Mouse (Mus musculus) urinary bladder, postnatal 36 days (tissue): ENCODE results near the gene Eif4enif1.
"Not testable (repeated sequence)": the region's sequence is repeated elsewhere in the genome, so short reads cannot be mapped to it uniquely, and the experiment has no call there.

ENCODE experiments used
- DNase-seq, 2 experiments: peaks; one replicate each; pipeline ENCODE4 v3.0.0; 2022; ENCODE audit warnings: low spot score in 2 of 2, mixed read lengths in 1 of 2

The Eif4enif1 gene

DNA sequence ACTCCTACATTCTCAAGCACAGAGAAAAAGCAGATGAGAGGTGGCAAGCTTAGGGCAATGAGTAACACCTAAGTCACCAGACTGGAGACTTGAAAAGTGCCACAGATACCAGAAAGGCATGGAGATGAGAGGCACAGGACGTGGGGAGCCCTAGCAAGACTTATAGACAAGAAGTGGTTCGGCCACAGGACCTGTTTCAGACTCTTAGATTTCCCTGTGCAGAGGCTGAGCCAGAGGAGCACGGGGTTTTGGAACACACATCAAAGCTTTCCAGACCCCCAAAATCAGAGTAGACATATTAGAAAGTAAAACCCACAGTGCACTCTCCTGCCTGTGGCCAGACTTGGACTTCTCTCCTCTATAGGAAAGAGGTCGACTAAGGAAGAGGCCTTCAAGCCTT is 20.9 kb upstream of the Eif4enif1 start:
- DNase-seq = peak; percentile 80 to 88

- DNase-seq = not testable (repeated sequence)
Measured at GRCm38 (mm10) chr11:3181971-3182370, 20.2 kb upstream of the Eif4enif1 start.

- DNase-seq = not testable (repeated sequence)
Measured at GRCm38 (mm10) chr11:3182707-3183106, 19.5 kb upstream of the Eif4enif1 start.

- DNase-seq = no peak
Measured at GRCm38 (mm10) chr11:3193363-3193762, 8.8 kb upstream of the Eif4enif1 start, which contains the start of gene Sfi1. TSS of gene Sfi1 (minus strand) at chr11:3193463.

DNA sequence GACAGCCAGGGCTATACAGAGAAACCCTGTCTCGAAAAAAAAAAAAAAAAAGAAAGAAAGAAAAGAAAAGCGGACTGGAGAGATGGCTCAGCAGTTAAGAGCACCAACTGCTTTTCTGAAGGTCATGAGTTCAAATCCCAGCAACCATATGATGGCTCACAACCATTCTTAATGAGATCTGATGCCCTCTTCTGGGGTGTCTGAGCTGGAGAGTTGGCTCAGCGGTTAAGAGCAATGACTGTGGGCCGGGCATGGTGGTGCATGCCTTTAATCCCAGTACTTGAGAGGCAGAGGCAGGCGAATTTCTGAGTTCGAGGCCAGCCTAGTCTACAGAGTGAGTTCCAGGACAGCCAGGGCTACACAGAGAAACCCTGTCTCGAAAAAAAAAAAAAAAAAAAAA is 1.6 kb upstream of the Eif4enif1 start:
- DNase-seq = not testable (repeated sequence)

- no peak for DNase-seq
Measured at GRCm38 (mm10) chr11:3201326-3202230, 614 bp upstream of the Eif4enif1 start.

GRCm38 (mm10) chr11:3202781-3203441 is 719 bp downstream of the Eif4enif1 start:
- DNase-seq = peak; percentile 42 to 47

GRCm38 (mm10) chr11:3203771-3204170 is 1.6 kb downstream of the Eif4enif1 start:
- no peak for DNase-seq

DNA sequence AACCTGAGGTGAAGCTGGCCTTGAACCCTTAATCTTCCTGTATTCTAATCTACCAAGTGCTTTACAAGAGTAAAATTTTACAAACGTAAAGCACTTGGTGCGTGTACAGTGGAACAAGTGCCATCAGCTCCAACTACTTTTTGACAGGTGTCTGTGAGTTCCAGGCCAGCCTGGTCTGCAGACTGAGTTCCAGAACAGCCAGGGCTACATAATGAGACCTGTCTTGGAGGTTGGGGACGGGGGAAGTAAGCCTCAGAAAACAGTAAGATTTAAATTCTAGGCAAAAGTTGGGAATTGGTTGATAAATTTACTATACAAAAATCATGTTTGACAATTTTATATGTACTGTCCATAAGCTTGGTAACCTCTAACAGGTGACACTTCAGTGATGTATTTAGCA is 3.0 kb downstream of the Eif4enif1 start:
- DNase-seq = no peak

- DNase-seq = no peak
Measured at GRCm38 (mm10) chr11:3206783-3207182, 4.6 kb downstream of the Eif4enif1 start.

GRCm38 (mm10) chr11:3212526-3212925 is 10.3 kb downstream of the Eif4enif1 start:
- DNase-seq = no peak

DNA sequence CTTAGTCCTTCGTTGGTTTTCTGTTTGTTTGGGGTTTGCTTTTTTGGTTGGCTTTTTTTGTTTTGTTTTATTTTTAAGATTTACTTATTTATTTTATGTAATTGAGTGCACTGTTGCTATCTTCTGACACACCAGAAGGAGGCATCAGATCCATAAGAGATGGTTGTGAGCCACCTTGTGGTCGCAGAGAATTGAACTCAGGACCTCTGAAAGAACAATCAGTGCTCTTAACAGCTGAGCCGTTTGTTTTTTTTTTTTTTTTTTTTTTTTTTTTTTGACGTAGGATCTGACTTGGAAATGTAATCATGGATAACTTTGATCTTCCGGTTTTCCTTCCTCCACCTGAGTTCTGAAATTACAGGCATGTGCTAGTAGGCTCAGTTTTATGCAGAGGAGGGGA is 20.9 kb downstream of the Eif4enif1 start:
- no peak for DNase-seq

DNA sequence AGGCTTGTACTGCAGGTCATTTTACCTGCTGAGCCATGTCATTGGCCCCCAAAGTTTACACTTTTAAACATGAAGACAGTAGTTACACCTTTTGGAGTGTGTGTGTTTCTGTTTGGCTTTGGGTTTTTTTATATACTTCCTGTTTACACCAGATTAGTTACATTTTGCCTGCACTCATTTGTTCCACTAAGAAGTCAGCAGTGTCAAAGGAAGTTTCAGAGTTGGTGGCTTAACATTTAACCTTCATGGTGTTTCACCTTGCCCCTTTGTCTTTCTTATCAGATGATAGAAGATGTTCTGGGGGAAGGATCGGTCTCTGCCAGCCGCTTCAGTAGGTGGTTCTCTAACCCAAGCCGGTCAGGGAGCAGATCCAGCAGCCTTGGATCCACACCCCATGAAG is 24.9 kb downstream of the Eif4enif1 start:
- no peak for DNase-seq

- no peak for DNase-seq
Measured at GRCm38 (mm10) chr11:3232248-3232647, 30.1 kb downstream of the Eif4enif1 start.

- DNase-seq = no peak
Measured at GRCm38 (mm10) chr11:3233704-3234103, 31.5 kb downstream of the Eif4enif1 start.

DNA sequence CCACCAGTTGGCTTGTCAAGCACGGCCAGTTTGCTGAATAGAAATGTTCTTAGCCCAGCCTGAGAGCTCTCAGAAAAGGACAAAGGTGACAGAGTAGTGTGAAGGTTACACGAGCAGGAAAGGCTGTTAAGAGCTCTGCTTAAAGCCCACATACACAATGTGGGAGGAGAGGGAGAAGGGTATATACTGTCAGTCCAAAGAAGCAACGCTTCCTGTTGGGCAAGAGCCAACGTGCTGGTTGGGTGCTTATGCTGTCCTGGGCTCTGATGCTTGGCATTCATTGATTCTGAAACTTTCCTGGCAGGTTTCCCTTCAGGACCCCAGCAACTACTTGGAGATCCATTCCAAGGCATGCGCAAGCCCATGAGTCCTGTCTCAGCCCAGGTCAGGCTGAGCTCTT is 33.1 kb downstream of the Eif4enif1 start:
- DNase-seq = no peak

DNA sequence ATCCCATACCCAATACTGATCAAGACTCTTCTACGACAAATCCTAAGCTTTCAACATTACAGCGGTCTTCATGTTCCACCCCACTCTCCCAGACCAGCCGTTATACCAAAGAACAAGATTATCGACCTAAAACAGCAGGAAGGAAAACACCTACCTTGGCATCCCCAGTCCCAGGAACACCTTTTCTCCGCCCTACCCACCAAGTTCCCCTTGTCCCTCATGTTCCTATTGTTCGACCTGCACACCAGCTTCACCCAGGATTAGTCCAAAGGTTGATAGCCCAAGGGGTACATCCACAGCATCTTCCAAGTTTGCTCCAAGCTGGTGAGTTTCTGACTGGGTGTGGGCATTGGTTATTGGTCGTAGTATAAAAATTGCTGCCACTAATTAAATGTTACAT is 40.2 kb downstream of the Eif4enif1 start:
- no peak for DNase-seq

DNA sequence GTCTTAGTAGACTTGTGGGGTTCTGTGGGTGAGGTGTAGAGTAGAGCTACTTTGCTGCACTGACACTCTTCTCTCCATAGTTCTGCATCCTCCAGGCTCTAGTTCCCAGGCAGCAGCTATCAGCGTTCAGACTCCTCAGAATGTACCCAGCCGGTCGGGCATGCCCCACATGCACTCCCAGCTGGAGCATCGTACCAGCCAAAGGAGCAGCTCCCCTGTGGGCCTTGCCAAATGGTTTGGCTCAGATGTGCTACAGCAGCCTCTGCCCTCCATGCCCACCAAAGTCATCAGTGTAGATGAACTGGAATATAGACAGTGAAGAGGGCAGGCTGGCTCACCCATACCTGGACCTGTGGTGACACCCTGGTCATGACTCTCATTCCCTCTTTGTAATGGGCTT is 41.6 kb downstream of the Eif4enif1 start:
- DNase-seq = no peak

DNA sequence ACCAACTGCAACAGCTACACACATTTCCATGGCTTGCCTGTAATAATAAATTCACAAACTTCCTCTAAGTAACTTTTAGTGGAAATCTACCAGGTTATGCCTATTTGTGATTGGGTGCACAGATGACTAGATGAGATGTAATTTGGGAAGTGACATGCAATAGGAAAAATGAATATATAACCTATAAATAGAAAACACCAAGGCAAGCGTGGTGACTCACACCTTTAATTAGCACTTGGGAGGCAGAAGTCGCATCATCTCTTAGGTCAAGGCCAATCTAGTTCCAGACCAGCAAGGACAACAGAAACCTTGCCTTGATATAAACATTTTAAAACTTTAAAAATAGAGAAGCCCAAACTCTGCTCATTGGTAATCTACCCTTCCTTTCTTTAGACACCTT is 45.2 kb downstream of the Eif4enif1 start:
- DNase-seq = no peak

- no peak for DNase-seq
Measured at GRCm38 (mm10) chr11:3259537-3259936, 57.3 kb downstream of the Eif4enif1 start.

GRCm38 (mm10) chr11:3265291-3266078 is 63.3 kb downstream of the Eif4enif1 start:
- DNase-seq = no peak

DNA sequence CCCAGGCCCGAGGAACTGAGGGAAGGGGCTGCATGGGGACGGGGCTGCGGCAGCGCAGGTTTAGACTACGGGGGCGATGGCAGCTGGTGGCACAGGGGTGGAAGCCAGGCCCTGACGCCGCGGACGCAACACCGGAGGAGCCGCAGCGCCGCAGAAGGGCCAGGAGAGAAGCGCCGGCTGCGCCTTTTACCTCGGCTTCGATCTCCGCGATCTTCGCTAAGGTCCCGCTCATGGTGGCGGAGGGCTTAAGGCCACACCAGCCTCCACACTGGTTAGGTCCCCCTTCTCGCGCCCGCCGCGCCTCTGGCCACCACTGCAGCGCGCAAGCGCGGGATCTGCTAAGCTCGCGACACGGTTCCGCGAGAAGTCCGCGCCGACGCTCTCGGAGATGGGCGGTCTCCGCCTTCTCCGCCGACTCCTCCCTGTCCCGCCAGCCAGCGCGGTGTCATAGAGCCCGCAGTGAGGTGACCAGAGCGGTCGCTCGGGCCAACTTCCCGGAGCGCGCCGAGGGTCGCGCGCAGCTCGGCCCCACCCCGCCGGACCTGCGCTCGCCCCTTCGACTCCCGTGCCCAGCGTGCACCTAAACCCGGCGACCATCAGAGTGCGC is 64.0 kb downstream of the Eif4enif1 start, which contains the start of gene Drg1:
Gene Drg1 (minus strand): TSS at position 337 of the 607 bp plus-strand sequence.
- peak; percentile 84 to 93 for DNase-seq
